Mouse (Mus musculus) bone marrow macrophage, adult 2 months (primary cell): Measurements from ENCODE around the gene Tal1. TPM values are rescaled to one million over a fixed set of nuclear protein-coding genes. Genes with fewer than 3 reads are reported as not detected.
A peak's percentile ranks its signal among the peaks of the same experiment; 100 is the strongest.

Source experiments
- H3K27ac ChIP-seq: 2 replicates; pipeline ENCODE4 v1.5.1; 2012; ENCODE audit warnings: low read depth, low read length; ENCODE audit not compliant: insufficient read depth
- H3K4me1 ChIP-seq: 2 replicates; pipeline ENCODE4 v1.6.1; 2012; ENCODE audit warnings: low read length; ENCODE audit not compliant: control insufficient read depth, insufficient read depth
- H3K4me3 ChIP-seq: 2 replicates; pipeline ENCODE4 v1.5.1; 2012; ENCODE audit warnings: mild to moderate bottlenecking, low read length, moderate library complexity; ENCODE audit not compliant: insufficient read depth
- CTCF ChIP-seq: IDR thresholded peaks from 2 replicates; pipeline ENCODE4 v1.5.1; 2012; ENCODE audit warnings: low read depth, mild to moderate bottlenecking, low read length, moderate library complexity
- POLR2A ChIP-seq: IDR thresholded peaks from 2 replicates; pipeline ENCODE4 v1.6.1; 2012; ENCODE audit warnings: mild to moderate bottlenecking, low read depth, low read length, borderline replicate concordance
- polyA plus RNA-seq: library from polyadenylated mRNA; stranded (reverse); fragments of >200 nt; gene quantifications from 2 replicates; pipeline ENCODE4 v1.2.4, GENCODE M21; 2012; ENCODE audit not compliant: missing spikeins, insufficient read depth, insufficient read length

The Tal1 gene
- polyA plus RNA-seq, 1 experiment: 4.4 TPM

DNA sequence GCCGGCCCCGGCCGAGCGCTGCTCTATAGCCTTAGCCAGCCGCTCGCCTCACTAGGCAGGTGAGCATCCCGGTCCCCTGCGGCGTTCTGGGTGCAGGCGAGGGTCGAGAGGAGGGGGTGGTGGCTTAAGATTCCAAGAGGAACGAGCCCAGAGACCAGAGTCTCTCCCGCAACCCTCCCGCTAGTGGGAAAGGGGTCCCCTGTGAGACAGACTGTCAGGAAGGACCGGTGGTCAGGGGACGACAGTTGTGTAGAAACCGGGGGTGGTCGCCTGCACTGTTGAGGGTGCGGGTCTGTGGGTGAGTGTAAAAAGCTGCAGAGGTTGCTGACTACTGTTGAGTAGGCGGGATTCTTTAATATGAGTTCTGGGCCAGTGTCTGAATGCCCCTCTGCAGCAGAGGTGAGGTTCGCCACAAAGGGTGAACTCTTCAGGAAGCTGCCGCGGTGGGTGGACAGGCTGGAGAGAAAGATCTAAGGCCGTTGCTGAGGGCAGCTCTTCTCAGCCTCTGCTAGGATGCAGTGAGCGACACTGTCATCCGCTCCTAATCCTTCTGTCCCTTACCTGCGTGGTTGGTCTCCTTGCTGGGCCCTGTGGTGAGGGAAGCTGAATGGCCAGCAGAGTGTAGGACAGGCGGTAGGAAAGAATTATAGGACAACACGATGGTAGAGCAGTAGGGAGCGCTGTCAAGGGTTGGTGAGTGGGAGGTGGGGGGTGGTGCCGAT lies 7.5 kb downstream of the Tal1 start:
- H3K4me1 ChIP-seq: peaks cover 12% of the 10 kb centered on the region
- H3K4me3 ChIP-seq: peak overlapping the region; percentile 80
- no peak overlapping the region for H3K27ac ChIP-seq
- TF ChIP-seq POLR2A: no peak

DNA sequence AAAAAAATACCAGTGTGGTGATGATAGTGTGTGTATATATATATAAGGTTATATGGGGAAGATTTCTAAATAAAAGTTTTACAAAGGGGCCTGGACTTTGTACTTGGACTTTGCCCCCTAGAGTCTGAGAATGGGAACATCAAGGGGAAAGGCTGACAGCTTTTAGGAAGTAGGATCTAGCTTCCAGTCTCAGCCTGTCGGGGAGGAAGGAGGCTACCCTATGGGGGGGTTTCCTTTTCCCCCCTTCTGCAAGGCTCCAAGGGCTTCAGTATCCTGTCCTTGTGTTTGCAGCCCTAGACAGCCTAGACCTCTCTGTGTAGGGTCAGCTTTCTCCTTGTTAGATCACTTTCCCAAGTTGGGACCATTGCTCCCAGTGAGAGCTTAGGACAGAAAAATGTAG lies 15.4 kb downstream of the Tal1 start:
- H3K4me1 ChIP-seq: peaks cover 20% of the 10 kb centered on the region
- H3K27ac ChIP-seq: no peak overlapping the region
- no peak for TF ChIP-seq CTCF
- no peak for TF ChIP-seq POLR2A
- no peak overlapping the region for H3K4me3 ChIP-seq

DNA sequence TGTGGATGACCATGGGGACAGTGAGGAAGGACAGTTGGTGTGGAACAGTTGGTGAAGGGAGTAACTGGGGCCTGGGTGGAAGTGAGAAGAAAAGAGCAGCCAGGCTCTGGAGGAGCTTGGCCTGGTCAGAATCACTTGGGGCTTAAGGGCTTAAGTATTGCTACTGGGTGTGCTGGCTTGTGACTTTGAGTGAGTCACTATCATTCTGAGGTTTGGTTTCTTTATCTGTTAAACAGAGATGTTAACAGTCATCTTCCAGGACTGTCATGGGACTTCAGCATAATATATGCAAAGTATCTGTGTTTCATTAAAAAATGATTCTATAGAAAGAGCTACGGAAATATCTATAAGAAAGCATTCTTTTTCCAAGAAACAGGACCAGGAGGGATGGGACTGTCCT lies 18.6 kb downstream of the Tal1 start:
- Histone ChIP-seq H3K4me1 (peaks cover 20% of the 10 kb centered on the region), H3K27ac (peak overlapping the region; percentile 45), H3K4me3 (no peak overlapping the region)
- TF ChIP-seq CTCF: no peak
- no peak for TF ChIP-seq POLR2A

DNA sequence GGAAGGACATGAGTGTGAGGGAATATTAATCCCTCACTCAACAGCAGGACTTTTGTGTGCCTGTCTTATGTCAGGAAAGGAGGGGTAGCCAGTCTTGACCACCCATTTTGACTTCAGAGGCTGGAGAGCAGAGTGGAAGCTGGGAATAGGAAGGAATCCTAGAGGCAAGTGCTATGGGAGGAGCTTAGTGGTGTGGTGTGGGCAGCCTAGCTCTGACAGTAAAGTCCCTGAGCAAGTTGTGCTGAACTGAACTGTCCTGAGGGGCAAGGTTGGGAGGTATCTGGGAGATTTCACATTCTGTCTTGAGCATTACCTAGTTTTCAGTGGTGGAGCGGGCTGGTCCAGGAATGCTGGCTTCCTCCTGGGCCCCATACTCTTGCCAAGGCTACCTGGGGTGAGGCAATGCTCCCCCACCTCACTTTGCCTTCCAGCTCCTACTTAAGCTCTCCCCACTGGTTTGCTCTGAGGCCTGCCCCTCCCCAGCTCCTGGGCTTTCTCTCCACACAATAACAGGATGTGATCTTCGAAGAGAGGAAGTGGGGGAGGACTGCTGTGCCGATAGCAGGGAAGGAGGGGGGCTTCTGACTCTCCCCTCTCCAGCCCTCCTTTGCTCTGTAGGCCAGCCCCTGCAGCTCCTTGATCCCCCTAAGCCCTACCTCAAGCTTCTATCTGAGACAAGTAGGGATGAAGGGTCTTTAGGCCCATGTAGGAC lies 19.1 kb downstream of the Tal1 start:
- peak overlapping the region; percentile 18; the same call in 1 of the 2 replicates for H3K27ac ChIP-seq
- no peak for TF ChIP-seq POLR2A
- no peak for TF ChIP-seq CTCF
- no peak overlapping the region for H3K4me3 ChIP-seq
- peaks cover 20% of the 10 kb centered on the region for H3K4me1 ChIP-seq

DNA sequence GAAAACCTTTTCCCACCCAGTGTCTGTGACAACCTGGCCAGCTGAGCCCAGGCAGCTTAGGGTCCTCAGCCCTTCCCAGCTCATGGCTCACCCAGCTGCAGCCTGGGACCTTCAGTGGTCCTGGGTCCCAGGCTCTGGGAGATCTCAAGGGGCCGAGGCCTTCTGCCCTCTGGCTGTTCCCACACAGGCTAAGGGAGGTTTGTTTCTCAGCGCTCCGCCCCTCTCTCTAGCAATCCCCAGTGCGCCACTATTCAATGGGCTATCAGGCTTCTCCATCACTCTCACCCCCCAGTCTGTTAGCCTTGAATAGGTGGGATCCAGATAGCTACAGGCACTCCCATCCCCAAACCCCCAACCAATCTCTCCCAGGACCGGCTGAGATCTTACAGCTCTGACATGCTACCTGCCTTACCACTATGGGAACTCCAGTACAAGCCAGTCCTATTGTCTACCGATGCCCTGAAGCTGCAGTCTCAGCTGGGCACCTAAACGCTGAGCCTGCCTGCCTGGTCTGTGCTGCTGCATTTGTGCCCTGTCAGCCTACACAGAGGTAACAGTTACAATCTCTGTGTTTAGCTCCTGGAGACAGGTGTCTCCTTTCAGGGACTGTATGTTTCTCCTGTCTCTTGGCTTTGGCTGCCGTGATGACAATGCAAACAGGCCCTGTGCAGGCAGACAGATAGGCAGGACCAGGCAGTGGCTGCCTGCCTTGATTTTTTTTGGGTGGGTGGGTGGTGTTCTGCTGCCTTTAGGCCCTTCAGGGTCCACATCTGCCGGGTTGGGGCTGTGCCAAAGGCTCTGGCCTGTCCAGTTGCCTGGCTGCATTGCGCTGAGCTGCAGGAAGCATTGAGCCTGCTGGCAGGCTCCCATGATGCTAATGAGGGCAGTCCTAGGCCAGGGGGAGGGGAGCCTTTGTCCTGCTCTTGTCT lies 22.9 kb downstream of the Tal1 start:
- Histone ChIP-seq H3K27ac (no peak overlapping the region), H3K4me3 (no peak overlapping the region), H3K4me1 (peaks cover 17% of the 10 kb centered on the region)
- no peak for TF ChIP-seq CTCF
- TF ChIP-seq POLR2A: no peak

DNA sequence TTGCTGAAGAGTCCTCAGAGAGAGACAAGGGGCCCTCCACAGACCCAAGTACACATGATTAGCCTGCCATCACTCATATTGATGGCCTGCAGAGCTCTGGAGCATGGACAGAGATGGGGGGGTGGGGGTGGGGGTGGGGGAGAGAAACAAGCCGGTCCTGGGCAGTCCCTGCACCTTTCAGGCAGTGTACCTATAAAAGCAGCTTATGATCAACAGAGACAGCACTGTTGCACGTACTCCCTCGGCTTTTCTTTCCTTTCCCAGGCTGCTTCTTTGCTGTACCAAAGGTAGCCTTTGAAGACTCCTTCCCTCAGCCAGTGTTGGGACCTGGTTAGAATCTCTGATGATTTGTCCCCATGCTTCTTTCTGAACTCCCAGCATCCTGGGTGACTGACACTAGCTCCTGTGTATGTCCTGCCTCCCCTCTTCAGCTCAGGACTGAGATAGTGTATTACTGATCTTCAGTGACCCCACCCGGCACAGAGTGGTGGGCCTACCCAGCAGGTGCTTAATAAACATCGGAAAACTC lies 23.7 kb downstream of the Tal1 start:
- H3K27ac ChIP-seq: no peak overlapping the region
- no peak overlapping the region for H3K4me3 ChIP-seq
- H3K4me1 ChIP-seq: peaks cover 11% of the 10 kb centered on the region
- no peak for TF ChIP-seq CTCF
- no peak for TF ChIP-seq POLR2A

DNA sequence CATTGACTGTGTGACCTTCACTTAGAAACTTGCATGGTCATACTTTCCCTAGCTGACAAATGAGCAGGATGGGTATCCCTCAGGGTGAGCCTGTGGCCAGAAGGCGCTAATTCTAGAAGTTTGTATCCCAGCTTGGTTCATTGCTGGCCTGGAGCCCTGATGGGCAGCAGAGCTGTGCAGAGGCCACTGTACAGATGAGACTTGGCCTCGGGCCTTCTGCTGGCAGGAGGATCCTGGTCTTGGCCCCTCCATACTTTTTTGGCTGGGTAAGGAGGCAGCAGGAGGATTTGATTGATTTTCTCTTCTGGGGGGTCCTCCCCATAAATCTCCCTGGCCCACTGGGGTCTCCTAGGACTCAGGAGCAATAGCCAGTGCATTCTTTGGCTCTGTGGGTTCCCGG lies 26.8 kb downstream of the Tal1 start:
- TF ChIP-seq CTCF: no peak
- TF ChIP-seq POLR2A: no peak
- H3K4me3 ChIP-seq: no peak overlapping the region
- no peaks in the 10 kb centered on the region for H3K4me1 ChIP-seq
- no peak overlapping the region for H3K27ac ChIP-seq

DNA sequence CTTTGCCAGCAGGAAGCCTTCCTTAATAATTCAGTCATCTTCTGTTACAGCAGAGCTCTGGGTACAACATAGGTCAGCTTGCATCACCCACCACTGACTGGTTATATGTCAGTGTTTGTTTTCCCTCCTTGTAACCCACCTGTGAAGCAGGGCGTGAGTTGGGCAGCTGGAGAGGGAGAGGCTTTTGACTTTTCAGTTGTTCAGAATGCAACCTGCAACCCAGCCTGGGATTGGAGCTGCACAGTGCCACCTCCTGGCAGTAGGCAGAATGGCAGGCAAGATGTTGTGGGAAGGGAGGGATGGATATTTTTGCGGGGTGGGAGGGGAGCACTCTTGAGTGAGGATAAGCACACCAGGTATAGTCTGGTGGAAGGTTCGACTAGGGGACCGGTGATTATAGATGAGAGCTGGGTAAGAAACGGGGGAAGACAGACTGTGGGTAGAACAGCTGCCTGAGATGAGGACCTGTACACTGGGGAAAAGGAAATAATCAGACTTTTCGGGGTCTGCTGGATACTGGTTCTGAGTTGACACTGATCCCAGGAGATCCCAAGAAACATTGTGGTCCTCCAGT lies 29.4 kb downstream of the Tal1 start:
- Histone ChIP-seq H3K4me3 (no peak overlapping the region), H3K4me1 (peaks cover 12% of the 10 kb centered on the region), H3K27ac (no peak overlapping the region)
- TF ChIP-seq CTCF (peak; percentile 95), POLR2A (no peak)

DNA sequence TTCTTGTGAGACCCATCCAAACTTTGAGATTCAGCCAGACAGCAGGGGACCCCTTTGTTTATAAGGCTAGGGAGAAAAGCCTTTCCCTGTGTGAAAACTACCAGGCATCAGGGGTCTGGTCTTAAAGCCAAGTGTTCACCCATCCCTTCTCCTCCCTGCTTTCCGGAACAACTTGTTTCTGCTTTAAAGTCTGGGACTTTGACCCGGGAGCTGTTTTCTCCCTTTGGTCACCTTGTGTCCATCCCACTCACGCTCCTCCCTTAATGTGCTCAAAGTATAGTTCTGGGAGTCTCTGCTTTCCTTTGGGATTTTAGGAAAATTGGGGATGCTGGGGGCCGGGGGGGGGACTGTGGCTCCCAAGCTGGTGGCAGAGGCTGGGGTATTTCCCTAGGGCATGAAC lies 30.0 kb downstream of the Tal1 start:
- Histone ChIP-seq H3K4me1 (peaks cover 17% of the 10 kb centered on the region), H3K4me3 (no peak overlapping the region)
- no peak for TF ChIP-seq POLR2A
- TF ChIP-seq CTCF: no peak

More for the DNA sequence above, 30.0 kb downstream of the Tal1 start:
- no peak overlapping the region for H3K27ac ChIP-seq
